Mouse (Mus musculus) kidney, postnatal 0 days (tissue): ENCODE measurements around the gene Ercc6l2. TPM values are rescaled to one million over a fixed set of nuclear protein-coding genes. Genes with fewer than 3 reads are reported as not detected.
A peak's percentile ranks its signal among the peaks of the same experiment; 100 is the strongest.

ENCODE experiments used
- ATAC-seq: fragments of 200-750 bp; cut with Nextera tagmentation; replicated peaks from 2 replicates; pipeline ENCODE4 v1.8.0; 2017; ENCODE audit warnings: low read depth, moderate number of reproducible peaks, moderate TSS enrichment, moderate library complexity; ENCODE audit not compliant: low FRiP score
- DNase-seq: peaks from one replicate; pipeline ENCODE4 v3.0.0-alpha.2; 2016; ENCODE audit warnings: low spot score
- H3K27ac ChIP-seq: fragments of 300-500 bp; sonication (generic); 2 replicates; pipeline ENCODE4 v1.5.1; 2014; ENCODE audit warnings: mild to moderate bottlenecking
- H3K27me3 ChIP-seq: fragments of 300-500 bp; sonication (generic); 2 replicates; pipeline ENCODE4 v1.6.1; 2014; ENCODE audit warnings: low read length, mixed read lengths; ENCODE audit not compliant: insufficient read depth
- H3K36me3 ChIP-seq: fragments of 300-500 bp; sonication (generic); 2 replicates; pipeline ENCODE4 v1.6.1; 2014; ENCODE audit warnings: low read length, mixed read lengths; ENCODE audit not compliant: insufficient read depth
- H3K4me1 ChIP-seq: fragments of 300-500 bp; sonication (generic); replicated peaks from 2 replicates; pipeline ENCODE4 v1.6.1; 2014; ENCODE audit warnings: antibody characterized with exemption, low read length, mixed read lengths; ENCODE audit not compliant: insufficient read depth
- H3K4me2 ChIP-seq: fragments of 300-500 bp; sonication (generic); 2 replicates; pipeline ENCODE4 v1.6.1; 2014; ENCODE audit warnings: mild to moderate bottlenecking, low read length, moderate library complexity, mixed read lengths
- H3K4me3 ChIP-seq: fragments of 300-500 bp; sonication (generic); replicated peaks from 2 replicates; pipeline ENCODE4 v1.5.1; 2014; ENCODE audit warnings: low read depth, low read length
- H3K9ac ChIP-seq: fragments of 300-500 bp; sonication (generic); 2 replicates; pipeline ENCODE4 v1.6.1; 2014; ENCODE audit warnings: low read depth, low read length
- H3K9me3 ChIP-seq: fragments of 300-500 bp; sonication (generic); replicated peaks from 2 replicates; pipeline ENCODE4 v1.6.1; 2016; ENCODE audit warnings: low read length, inconsistent platforms, mixed read lengths
- CTCF ChIP-seq: IDR thresholded peaks from 2 replicates; pipeline ENCODE4 v1.5.1; 2016; ENCODE audit warnings: antibody characterized with exemption, low read depth, mild to moderate bottlenecking, moderate library complexity
- WGBS: fragments of 180-500 bp; shearing (Covaris S2); extraction: QIAGEN DNeasy Blood & Tissue Kit; methylation state at CpG from one replicate; pipeline ENCODE4 v1.1.7; 2014; 5-methylcytosine and 5-hydroxymethylcytosine counted together
- polyA plus RNA-seq: library from polyadenylated mRNA; unstranded; fragments of >200 nt; fragmentation: Nextera tagmentation; extraction: Ambion mirVana; gene quantifications from 2 replicates; pipeline ENCODE4 v1.2.1, GENCODE M21; 2015

Gene Ercc6l2
- polyA plus RNA-seq, 1 experiment from 2014 or later, result 19.9 TPM

- no peak overlapping the region for H3K9ac ChIP-seq
- ATAC-seq (no peak), DNase-seq (no peak)
- H3K36me3 ChIP-seq, result no peaks in the 10 kb centered on the region
- no peak for TF ChIP-seq CTCF
- no peak overlapping the region for H3K27ac ChIP-seq
- H3K9me3 ChIP-seq, result no peaks in the 10 kb centered on the region
- H3K4me1 ChIP-seq, result peaks cover 6% of the 10 kb centered on the region
- H3K27me3 ChIP-seq, result no peaks in the 10 kb centered on the region
- no peak overlapping the region for H3K4me3 ChIP-seq
- WGBS, result 80% methylated on average over 4 of the region's 4 CpGs
- no peak overlapping the region for H3K4me2 ChIP-seq
Measured at GRCm38 (mm10) chr13:63906516-63906915, 91.5 kb downstream of the Ercc6l2 start.

GRCm38 (mm10) chr13:63907437-63907836, 92.4 kb downstream of the Ercc6l2 start:
- no peak overlapping the region for H3K4me3 ChIP-seq
- no peaks in the 10 kb centered on the region for H3K36me3 ChIP-seq
- no peaks in the 10 kb centered on the region for H3K9me3 ChIP-seq
- ATAC-seq (no peak), DNase-seq (no peak)
- WGBS, result 49% methylated on average over 4 of the region's 4 CpGs
- H3K4me2 ChIP-seq, result no peak overlapping the region
- no peak for TF ChIP-seq CTCF
- 0 out of 2 replicates have a peak, but pooled peaks cover 5% of the 10 kb centered on the region for H3K4me1 ChIP-seq
- no peak overlapping the region for H3K27ac ChIP-seq
- no peaks in the 10 kb centered on the region for H3K27me3 ChIP-seq
- no peak overlapping the region for H3K9ac ChIP-seq

GRCm38 (mm10) chr13:63910141-63910804, 95.2 kb downstream of the Ercc6l2 start:
- no peak overlapping the region for H3K27ac ChIP-seq
- no peak overlapping the region for H3K9ac ChIP-seq
- H3K4me3 ChIP-seq, result no peak overlapping the region
- no peak for DNase-seq
- H3K4me1 ChIP-seq, result 0 out of 2 replicates have a peak, but pooled peaks cover 7% of the 10 kb centered on the region
- 60% methylated on average over 5 of the region's 5 CpGs for WGBS
- no peaks in the 10 kb centered on the region for H3K27me3 ChIP-seq
- ATAC-seq, result no peak
- no peak for TF ChIP-seq CTCF
- no peaks in the 10 kb centered on the region for H3K36me3 ChIP-seq
- no peaks in the 10 kb centered on the region for H3K9me3 ChIP-seq
- no peak overlapping the region for H3K4me2 ChIP-seq

- Histone ChIP-seq H3K4me3 (no peak overlapping the region), H3K27me3 (no peaks in the 10 kb centered on the region), H3K27ac (0 out of 2 replicates have a peak overlapping the region, but pooled peaks have one; percentile 25), H3K9ac (no peak overlapping the region), H3K9me3 (no peaks in the 10 kb centered on the region), H3K4me1 (peaks cover 11% of the 10 kb centered on the region; the same call in 1 of the 2 replicates), H3K36me3 (no peaks in the 10 kb centered on the region), H3K4me2 (no peak overlapping the region)
- WGBS, result 64% methylated on average over 3 of the region's 3 CpGs
- TF ChIP-seq CTCF, result no peak
- DNase-seq (no peak), ATAC-seq (no peak)
Measured at GRCm38 (mm10) chr13:63911617-63912016, 96.6 kb downstream of the Ercc6l2 start.

- no peaks in the 10 kb centered on the region for H3K36me3 ChIP-seq
- H3K4me2 ChIP-seq, result no peak overlapping the region
- DNase-seq (no peak), ATAC-seq (no peak)
- peaks cover 18% of the 10 kb centered on the region; the same call in 1 of the 2 replicates for H3K4me1 ChIP-seq
- H3K9me3 ChIP-seq, result no peaks in the 10 kb centered on the region
- no peak for TF ChIP-seq CTCF
- H3K27ac ChIP-seq, result no peak overlapping the region
- H3K4me3 ChIP-seq, result no peak overlapping the region
- no peaks in the 10 kb centered on the region for H3K27me3 ChIP-seq
- 88% methylated on average over 6 of the region's 6 CpGs for WGBS
- H3K9ac ChIP-seq, result no peak overlapping the region
Measured at GRCm38 (mm10) chr13:63913136-63913535, 98.1 kb downstream of the Ercc6l2 start.

GRCm38 (mm10) chr13:63915176-63915575, 100.1 kb downstream of the Ercc6l2 start:
- no peaks in the 10 kb centered on the region for H3K9me3 ChIP-seq
- no peaks in the 10 kb centered on the region for H3K27me3 ChIP-seq
- H3K4me3 ChIP-seq, result no peak overlapping the region
- no peak for TF ChIP-seq CTCF
- H3K9ac ChIP-seq, result no peak overlapping the region
- no peaks in the 10 kb centered on the region for H3K36me3 ChIP-seq
- peaks cover 29% of the 10 kb centered on the region for H3K4me1 ChIP-seq
- no peak for DNase-seq
- 30% methylated on average over 3 of the region's 3 CpGs for WGBS
- no peak overlapping the region for H3K27ac ChIP-seq
- ATAC-seq, result no peak
- no peak overlapping the region for H3K4me2 ChIP-seq
